Mouse (Mus musculus): ENCODE measurements at regions not wholly inside any gene's neighbourhood (a gene's known extent, or its start where the extent isn't known, plus 50 kb on each side); places are given as distances from the start of the nearest gene placed in this dataset.

GRCm38 (mm10) chr2:167839324-167839981, 92.4 kb upstream of the Ptpn1 start:
- TF ChIP-seq CTCF (IDR thresholded peaks at IDR 0.05; ENCODE audit: low read depth, low read length) (no peak), POLR2A (IDR thresholded peaks at IDR 0.05; ENCODE audit: insufficient read depth, low read length) (no peak)
